Mouse (Mus musculus): ENCODE measurements around the gene Elovl7.

Gene Elovl7

DNA sequence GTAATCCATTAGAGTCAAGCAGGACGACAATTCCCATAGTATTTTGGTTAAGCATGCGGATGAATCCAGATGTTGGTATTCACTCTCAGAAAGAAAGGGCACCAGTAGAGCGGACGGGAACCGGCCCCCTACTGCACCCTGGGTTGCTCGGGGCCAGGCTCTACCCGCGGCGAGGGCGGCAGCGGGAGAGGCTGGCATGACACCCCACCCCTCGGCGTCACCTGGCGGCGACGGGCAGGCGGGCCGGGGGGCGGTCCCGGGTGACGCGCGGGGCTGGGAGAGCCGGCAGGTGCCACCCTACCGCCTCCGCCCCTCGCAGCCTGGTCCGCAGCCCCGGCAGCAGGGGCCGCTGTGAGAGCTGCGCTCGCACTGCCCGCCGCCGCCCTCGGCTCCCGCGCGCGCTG, at the start of gene Elovl7:
TSS of gene Elovl7 (plus strand) at position 324 of the 404 bp plus-strand sequence.
- DNase-seq (ENCODE audit: low read depth, low spot score): peak; percentile 82

DNA sequence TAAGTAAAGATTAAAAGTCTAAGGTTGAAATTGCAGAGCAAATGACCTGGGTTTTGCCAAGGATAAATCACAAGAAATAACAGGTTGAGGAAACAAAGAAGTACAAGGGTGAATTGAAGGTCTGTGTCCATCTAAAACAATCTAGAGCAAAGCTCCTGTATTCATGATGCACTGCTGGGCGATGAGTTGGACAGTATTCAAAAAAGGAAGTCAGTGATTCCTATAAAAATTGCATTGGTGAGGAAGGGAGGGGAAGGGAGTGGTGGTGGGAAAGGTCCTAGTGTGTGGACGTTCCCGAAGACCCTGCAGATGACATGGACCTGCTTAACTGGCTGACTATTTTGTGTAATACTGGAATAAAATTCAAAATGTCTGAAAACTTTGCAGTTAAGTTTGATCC, 49.6 kb upstream of the Elovl7 start:
- DNase-seq (ENCODE audit: low read depth, low spot score): no peak

DNA sequence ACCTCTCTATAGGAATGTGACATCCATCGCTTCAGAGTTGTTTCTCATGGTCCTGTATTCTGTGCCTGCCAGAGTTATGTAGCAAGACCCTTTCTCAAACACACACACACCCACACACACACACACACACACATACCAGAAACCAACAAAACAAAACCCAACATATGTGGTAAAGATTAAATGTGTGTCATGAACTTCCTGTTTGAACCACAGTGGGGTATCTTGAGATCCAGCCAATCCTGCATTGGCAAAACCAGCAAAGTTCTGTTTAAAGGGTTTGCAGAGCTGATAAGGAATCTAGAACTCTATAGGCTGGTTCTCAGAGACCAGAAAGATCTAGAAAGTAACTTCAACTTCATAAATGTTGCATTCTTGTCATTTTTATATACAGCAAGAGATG, 44.2 kb upstream of the Elovl7 start:
- DNase-seq (ENCODE audit: low read depth, low spot score): no peak

DNA sequence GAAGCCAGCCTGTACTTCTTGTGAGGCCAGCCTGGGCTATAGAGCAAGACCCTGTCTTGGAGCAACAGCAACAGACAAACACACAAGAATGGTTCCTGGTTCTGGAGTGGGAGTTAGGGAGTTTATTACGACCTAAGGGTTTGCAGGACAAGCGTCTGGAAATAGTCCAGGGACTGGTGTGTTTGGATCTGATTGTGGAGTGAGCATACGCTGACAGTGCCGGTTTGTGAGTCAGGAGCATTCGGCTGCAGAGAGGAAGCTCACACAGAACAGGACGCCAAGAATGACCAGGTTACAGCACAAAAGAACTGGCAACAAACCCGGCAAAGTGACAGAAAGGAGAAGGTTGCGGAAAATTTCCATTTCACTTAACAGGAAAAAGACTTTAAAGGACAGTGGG, 43.7 kb upstream of the Elovl7 start:
- DNase-seq (ENCODE audit: low read depth, low spot score): no peak

DNA sequence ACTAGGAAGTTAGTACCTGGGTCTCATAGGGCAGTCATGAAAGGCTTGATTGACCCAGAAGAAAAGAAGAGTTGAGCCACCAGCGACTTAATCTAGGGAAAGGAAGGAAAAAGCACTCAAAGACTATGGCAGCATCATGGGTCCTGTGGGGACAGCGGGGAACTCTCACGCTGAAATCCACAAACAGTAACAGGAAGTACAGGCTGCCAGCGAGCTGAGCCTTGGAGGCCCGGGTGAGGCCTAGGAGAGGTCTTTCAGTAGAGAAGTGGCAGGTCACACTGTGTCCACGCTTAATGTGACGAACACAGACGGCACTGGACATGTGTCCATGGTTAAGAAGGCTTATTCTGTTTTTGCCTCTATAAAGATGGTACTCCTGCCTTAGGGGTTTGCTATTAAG, 34.6 kb upstream of the Elovl7 start:
- DNase-seq (ENCODE audit: low read depth, low spot score): no peak

DNA sequence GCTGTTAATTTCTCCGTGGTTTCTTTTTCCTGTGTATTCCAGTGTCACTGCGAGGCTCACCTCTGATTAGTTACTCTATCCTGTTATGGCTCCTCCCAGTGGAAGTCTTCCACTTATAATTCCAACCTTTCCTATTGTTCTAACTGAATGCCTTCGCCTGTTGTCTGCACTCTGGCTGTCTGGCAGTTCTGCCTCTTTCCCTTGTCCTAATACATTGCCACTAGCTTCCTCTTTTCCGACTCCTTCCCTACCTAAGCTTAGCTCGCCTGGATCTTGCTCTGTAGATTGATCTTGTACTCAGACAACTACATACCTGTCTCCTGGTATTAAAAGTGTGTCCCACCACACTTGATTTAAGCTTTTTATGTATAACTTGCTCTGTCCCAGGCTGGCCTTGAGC, 33.4 kb upstream of the Elovl7 start:
- DNase-seq (ENCODE audit: low read depth, low spot score): no peak

DNA sequence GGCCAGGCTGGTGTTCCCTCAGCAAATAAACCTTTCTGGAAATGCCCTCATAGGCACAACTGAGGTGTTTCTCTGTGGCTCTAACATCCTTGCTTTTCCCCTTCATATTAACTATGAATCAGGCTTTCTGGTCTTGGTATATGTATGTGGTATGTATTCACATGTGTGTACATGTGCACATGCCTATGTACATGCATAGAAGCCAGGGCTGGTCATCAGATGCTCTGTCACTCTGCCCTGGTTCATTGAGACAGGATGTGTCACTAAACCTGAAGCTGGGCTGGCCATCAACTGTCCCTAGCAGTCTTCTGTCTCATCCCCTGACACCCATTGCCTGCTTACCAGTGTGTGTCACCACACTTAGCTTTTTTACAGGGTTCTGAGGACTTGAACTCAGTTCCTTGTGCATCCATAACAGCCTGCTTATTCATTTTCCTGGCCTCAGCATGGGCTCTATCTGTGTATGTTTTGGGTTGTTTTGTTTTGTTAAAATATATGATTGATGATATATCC, 29.4 kb upstream of the Elovl7 start:
- no peak for DNase-seq (ENCODE audit: low read depth, low spot score)

DNA sequence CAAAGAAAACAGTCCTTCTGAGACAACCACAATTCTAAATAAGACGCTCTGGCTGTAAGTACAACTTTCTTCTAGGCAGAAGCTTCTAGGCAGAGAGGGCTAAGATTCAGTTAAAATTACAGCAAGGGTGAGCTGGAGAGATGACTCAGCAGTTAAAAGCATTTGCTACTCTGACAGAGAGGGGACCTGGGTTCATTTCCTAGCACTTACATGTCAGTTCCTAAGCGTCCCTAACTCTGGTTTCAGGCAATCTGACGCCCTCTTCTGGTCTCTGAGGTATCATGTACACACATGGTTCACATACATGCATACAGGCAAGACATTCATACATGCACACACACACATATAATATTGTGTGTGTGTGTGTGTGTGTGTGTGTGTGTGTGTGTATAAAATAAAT, 28.7 kb upstream of the Elovl7 start:
- DNase-seq (ENCODE audit: low read depth, low spot score): peak; percentile 14

DNA sequence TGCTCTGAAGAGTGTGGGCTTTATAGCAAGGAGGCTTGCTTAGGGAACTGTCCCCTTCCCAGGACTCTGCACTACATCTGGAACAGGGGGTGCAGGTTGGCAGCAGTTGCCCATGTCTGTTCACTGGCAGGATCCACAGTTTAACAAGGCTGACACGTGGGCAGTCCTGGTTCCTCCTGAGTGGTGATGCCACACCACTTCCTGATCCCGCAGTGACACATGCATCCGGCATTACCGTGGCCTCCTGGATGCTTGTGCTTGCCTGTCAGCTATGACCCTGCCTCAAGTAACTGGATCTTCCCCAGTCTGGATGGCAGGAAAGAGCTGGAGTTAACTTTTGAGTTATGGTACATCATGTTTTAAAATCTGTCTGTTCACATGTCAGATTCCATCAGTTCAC, 26.2 kb upstream of the Elovl7 start:
- no peak for DNase-seq (ENCODE audit: low read depth, low spot score)

DNA sequence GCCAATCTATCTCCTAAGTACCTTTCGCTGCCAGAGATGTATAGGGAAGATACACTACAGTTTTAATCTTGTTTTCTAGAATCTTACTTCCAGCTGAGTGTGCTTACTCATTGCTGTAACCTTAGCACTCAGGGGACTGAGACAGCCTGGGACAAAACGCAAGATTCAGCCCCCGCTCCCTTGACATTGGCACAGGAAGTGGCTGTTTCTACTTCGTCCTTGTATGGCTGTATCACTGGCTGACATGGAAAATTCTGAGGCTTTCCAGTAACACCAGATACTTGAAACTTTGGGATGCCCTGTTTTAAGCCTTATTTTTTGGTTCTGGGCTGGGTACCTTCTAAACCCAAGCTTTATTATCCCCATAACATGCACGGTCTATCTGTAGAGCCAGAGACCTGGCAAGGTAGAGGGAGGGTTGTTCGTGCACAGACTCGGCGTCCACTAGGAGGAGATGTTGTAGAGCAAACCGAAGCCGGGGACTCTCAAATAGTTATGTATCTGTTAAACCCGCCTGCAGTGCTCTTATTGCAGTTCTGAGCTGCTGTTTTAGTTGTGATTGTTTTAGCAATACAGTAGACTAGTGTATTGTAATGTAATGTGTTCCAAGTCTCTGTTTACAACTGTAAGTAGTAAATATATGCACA, 23.0 kb upstream of the Elovl7 start:
- peak; percentile 47 for DNase-seq (ENCODE audit: low read depth, low spot score)

DNA sequence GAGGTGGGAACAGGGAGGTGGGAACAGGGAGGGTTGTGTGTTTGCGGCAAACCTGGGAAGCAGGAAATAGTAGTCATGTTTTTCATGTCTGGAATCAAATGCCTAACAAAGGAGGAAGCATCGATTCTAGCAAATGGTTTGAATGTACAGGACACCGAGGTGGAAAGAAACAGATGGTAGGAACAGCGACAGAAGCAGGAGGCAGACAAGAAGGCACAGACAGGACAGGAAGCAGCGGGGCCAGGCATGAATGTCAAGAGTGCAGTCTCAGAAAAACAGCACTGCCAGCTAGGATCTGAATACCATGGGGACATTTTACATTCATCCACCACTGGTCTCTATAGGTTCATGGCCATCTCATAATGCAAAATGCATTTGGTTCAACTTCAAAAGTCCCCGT, 18.7 kb upstream of the Elovl7 start:
- no peak for DNase-seq (ENCODE audit: low read depth, low spot score)

DNA sequence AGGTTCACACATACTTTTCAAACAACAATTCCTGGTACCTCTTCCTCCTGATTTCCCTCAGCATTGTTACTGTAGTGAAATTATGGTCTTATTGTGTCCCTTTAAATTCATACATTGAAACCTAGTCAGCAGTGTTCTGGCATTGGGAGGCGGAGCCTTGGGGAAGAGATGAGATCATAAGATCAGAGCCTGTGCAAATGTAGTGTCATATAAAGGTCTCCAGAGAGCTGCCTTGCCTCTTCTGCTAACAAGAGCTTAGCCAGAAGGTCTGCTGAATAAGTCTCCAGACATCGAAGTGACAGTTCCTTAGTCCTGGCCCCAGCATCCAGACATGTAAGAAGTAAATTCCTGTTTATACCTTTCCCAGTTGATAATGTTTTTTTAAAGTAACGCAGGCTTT, 9.3 kb upstream of the Elovl7 start:
- no peak for DNase-seq (ENCODE audit: low read depth, low spot score)

DNA sequence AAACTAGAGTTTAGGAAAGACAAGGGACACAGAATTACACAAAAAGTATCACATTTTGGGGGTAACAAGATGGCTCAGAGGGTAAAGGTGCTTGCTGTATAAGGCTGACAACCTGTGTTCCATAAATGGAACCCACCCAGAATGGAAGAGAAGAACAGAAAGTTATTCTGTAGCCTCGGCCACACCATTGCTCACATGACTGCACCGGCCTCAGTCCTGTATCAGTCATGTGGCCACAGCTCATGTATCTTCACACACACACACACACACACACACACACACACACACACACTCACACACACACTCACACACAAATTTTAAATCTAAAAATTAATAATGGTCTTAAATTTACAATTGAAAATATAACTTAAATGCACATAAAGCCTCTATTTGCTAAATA, 6.8 kb upstream of the Elovl7 start:
- no peak for DNase-seq (ENCODE audit: low read depth, low spot score)

DNA sequence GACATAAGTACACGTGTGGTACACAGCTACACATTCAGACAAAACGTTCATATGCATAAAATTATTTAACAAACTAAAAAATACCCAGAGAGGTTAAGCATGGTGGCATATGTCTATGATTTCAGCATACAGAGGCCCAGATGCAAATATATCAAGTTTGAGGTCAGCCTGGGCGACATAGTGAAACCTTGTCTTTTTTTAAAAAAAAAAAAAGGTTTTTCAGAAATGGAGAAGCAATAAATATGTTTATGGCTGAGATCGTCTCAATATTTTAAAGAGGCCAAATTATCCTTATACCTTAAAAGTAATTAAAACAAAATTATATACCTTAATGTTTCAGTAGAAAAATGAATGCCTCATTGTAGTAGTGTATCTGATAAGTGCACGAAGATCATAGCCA, 6.1 kb upstream of the Elovl7 start:
- no peak for DNase-seq (ENCODE audit: low read depth, low spot score)

DNA sequence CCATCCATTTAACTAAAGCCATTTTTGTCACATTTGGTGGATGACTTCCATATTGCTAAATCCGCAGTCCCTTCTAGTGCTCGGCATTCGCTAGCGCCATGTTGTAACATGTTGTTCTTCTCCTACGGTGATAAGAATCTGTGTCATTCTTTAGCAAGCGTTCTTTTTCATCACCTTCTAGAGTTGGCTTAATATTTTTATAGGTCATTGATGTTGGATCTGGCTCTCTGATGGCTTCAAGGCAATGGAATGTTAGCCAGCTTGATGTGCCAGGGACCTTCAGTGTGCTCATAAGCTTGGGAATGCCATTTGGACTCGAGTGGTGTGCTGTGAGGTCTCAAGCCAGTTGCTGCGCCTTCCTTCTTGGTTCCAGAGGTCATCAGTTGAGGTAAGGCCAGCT, 3.2 kb upstream of the Elovl7 start:
- no peak for DNase-seq (ENCODE audit: low read depth, low spot score)

DNA sequence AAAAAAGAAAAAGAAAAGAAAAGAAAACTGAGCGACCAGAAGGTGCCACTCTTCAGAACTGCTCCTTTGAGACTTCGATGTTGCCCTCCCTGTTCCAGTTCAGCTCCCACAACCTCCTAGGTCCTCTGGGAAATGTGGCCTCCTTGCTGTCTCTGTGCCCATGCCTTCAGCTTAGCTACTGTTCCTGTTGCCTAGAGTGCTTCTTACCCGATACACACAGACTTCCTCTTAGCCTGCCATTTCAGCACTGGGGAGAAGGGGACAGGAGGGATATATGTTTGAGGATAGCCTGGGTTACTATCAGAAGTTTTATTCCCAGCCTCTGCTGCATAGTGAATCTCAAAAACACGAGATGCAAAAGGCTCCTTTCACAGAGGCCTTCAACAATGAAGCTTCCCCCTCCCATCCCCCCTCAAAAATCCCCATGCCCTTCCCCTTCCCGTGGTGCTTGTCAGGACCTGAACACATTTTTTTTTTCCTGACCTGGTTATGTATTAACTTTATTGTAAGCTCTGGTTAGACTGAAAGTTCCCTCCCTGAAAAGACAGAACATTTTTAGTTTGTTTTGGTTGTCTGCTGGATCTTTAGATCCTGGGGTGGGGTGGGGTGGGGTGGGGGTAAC, 1.7 kb upstream of the Elovl7 start:
- DNase-seq (ENCODE audit: low read depth, low spot score): no peak

DNA sequence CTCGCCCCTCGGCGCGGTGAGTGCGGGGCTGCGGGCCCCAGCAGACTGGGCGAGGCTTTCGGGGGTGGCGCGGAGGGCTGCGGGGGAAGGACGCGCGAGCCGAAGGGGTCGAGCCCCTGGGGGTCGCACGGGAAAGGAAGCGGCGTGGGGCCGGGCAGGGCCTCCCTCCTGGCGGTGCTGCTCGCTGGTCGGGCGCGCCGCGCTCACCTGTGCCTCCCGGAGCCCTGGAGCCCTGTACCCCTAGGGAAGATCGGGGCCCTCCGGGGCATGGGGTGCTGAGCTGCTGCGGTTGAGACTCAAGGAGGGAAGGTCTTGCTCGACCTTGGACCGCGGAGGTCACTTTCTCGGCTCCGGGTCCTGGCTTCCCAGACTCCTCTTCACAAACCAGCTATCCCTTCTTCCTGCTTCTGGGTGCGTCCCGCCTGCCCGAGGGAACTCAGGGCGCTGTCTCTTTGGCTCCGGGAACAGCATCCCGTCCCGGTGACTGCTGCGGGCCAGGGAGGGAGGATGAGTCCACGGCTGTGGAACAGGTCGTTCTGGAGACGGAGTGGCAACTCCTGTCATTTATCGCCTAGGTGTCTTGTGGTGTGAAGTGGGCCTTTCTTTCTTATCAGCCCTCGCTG, 392 bp downstream of the Elovl7 start:
- peak; percentile 78 for DNase-seq (ENCODE audit: low read depth, low spot score)

DNA sequence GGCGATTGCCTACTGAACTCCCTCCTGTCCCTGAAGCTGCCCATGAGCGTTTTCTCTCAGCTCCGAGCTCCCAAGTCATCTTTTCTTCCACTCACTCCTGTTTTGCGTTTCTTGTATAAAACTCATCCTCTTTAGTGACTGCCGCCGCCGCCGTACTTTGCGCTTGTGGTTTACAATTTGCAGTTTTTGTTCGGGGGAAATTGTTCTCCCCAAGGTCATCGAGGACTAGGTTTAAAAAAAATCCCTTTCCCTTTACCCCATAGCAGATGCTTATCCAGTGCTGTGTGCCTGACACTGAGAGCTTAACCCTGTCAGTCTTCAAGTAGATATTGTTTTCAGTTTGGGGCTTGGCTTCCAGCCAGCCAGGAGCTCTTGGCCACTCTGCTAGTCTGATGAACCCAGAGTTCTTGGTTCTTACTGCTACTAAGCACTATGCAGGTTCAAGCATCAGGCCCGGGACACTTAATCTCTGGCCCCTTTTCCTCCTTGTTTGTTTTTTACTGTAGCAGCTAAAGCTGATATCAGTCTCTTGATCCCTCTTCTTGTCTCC, 1.1 kb downstream of the Elovl7 start:
- peak; percentile 11 for DNase-seq (ENCODE audit: low read depth, low spot score)

DNA sequence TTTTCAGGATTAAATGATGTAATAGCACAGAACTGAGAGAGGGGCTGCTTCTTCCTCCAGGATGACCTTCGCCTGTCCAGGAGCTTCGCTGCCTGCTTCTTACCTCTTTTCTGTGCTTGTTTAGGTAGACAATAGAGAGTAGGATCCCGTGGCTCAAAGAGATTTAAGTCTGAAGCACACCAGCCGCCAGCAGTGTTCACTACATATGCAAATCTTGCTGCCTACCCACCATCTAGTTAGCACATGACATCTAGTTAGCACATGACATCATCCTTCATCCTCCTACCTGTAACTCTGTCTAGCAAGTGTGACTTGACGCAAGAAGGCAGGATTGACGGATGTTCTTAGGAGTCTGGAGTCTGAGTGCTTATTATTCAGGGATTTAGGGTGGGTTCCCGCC, 5.6 kb downstream of the Elovl7 start:
- peak; percentile 61 for DNase-seq (ENCODE audit: low read depth, low spot score)

DNA sequence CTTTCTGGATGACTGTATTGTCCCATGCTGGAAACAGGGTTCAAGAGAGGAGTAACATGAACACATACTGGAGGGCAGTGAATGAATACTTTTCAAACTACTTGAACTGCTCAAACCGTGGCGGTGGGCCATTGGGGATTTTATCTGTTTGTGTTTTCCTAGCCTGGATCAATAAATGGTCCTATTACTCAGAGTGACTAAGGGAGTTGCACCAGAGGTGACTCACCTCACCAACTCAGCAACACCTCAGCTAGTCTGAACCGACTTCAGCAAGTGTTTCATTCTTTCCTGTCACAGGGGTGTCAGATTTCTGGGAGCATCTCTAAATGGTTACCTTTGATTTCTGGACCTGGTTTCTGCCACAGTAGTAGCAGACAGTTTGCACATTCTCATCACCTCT, 15.0 kb downstream of the Elovl7 start:
- DNase-seq (ENCODE audit: low read depth, low spot score): no peak

DNA sequence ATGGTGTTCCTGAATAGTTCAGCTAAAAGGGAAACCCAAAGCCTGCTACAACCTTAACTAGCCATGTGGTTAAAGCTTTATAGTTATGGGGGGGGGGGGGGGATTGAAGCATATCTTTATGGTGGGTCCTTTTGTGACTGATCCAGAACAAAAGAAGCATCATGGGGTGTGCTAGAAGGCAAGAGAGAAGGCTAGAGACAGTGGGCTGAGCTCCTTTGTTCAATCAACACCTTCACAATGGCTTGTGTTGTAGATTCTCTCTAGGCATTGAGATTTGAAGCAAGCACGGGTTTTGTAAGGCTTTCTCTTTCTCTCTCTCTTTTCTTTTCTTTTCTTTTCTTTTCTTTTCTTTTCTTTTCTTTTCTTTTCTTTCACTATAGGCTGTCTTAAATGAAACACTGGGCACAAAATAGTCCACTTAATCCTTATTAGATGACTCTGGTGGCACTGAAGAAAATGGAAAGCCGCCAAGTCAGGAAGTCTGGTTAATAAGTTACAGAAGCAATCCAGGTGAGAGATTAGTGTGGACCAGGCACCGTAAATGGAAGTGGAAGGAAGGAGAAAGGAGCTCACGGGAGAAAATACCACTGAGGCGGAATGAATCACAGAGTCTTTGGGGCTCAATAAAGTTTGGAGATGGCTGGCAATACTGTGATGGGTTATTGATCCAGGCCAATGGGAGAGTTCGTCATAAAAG, 15.6 kb downstream of the Elovl7 start:
- DNase-seq (ENCODE audit: low read depth, low spot score): no peak

DNA sequence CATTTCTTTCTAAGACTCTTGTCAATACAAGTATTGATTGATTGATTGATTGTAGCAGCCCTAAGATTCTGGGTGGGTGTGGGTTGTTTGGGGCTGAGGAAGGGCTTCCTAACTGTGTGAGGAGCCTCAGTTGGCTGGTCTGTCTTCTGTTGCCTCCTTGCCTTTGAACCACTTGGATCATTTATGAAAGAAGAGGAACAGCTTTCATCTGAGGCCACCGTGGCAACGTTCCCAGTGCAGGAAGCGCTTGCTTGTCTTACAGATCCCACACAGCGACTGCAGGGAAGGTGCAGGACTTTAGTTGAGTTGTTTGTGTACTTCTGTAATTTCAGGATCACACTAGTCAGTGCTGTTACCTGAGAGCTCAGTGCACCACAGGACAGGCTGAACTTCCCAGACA, 25.8 kb downstream of the Elovl7 start:
- DNase-seq (ENCODE audit: low read depth, low spot score): no peak

Data from ZHBTc4 (cell line).